Mouse (Mus musculus): ENCODE measurements around the gene Olfr45. TPM values are rescaled to one million over a fixed set of nuclear protein-coding genes. Genes with fewer than 3 reads are reported as not detected.

Gene Olfr45
- polyA plus RNA-seq, 1 experiment from 2014 or later, result not detected

- no peak for ATAC-seq (ENCODE audit: insufficient read depth, low FRiP score)
- WGBS, result 83% methylated on average over 7 of the region's 7 CpGs
- no peak overlapping the region for H3K27ac ChIP-seq (ENCODE audit: low read length)
- no peak overlapping the region for H3K9ac ChIP-seq (ENCODE audit: low read length)
- H3K4me2 ChIP-seq (ENCODE audit: low read depth, low read length), result no peak overlapping the region
- H3K4me3 ChIP-seq (replicated peaks; ENCODE audit: low read length), result no peak overlapping the region
- H3K27me3 ChIP-seq (ENCODE audit: control insufficient read depth, insufficient read depth, low read length), result no peaks in the 10 kb centered on the region
- no peaks in the 10 kb centered on the region for H3K9me3 ChIP-seq (replicated peaks; ENCODE audit: control insufficient read depth, low read length)
- no peaks in the 10 kb centered on the region for H3K36me3 ChIP-seq (ENCODE audit: control insufficient read depth, insufficient read depth, low read length)
- no peaks in the 10 kb centered on the region for H3K4me1 ChIP-seq (ENCODE audit: control insufficient read depth, insufficient read depth, low read length)
Observed at GRCm38 (mm10) chr7:140717155-140718055, 35.7 kb downstream of the Olfr45 start.

GRCm38 (mm10) chr7:140721095-140721494 is 39.3 kb downstream of the Olfr45 start:
- WGBS, result 53% methylated on average over 6 of the region's 6 CpGs
- Histone ChIP-seq H3K4me3 (replicated peaks; ENCODE audit: low read length) (no peak overlapping the region), H3K4me2 (ENCODE audit: low read depth, low read length) (no peak overlapping the region), H3K27me3 (ENCODE audit: control insufficient read depth, insufficient read depth, low read length) (no peaks in the 10 kb centered on the region), H3K9me3 (replicated peaks; ENCODE audit: control insufficient read depth, low read length) (no peaks in the 10 kb centered on the region), H3K4me1 (ENCODE audit: control insufficient read depth, insufficient read depth, low read length) (no peaks in the 10 kb centered on the region), H3K27ac (ENCODE audit: low read length) (no peak overlapping the region), H3K36me3 (ENCODE audit: control insufficient read depth, insufficient read depth, low read length) (no peaks in the 10 kb centered on the region), H3K9ac (ENCODE audit: low read length) (no peak overlapping the region)
- ATAC-seq (ENCODE audit: insufficient read depth, low FRiP score), result no peak

- H3K9me3 ChIP-seq (replicated peaks; ENCODE audit: control insufficient read depth, low read length), result no peaks in the 10 kb centered on the region
- H3K4me3 ChIP-seq (replicated peaks; ENCODE audit: low read length), result no peak overlapping the region
- H3K27me3 ChIP-seq (ENCODE audit: control insufficient read depth, insufficient read depth, low read length), result no peaks in the 10 kb centered on the region
- no peak overlapping the region for H3K4me2 ChIP-seq (ENCODE audit: low read depth, low read length)
- no peaks in the 10 kb centered on the region for H3K36me3 ChIP-seq (ENCODE audit: control insufficient read depth, insufficient read depth, low read length)
- ATAC-seq (ENCODE audit: insufficient read depth, low FRiP score), result no peak
- H3K27ac ChIP-seq (ENCODE audit: low read length), result no peak overlapping the region
- no peak overlapping the region for H3K9ac ChIP-seq (ENCODE audit: low read length)
- no peaks in the 10 kb centered on the region for H3K4me1 ChIP-seq (ENCODE audit: control insufficient read depth, insufficient read depth, low read length)
Observed at GRCm38 (mm10) chr7:140725558-140725957, 43.8 kb downstream of the Olfr45 start.

- H3K27me3 ChIP-seq (ENCODE audit: control insufficient read depth, insufficient read depth, low read length), result no peaks in the 10 kb centered on the region
- no peak overlapping the region for H3K9ac ChIP-seq (ENCODE audit: low read length)
- no peaks in the 10 kb centered on the region for H3K4me1 ChIP-seq (ENCODE audit: control insufficient read depth, insufficient read depth, low read length)
- no peaks in the 10 kb centered on the region for H3K9me3 ChIP-seq (replicated peaks; ENCODE audit: control insufficient read depth, low read length)
- ATAC-seq (ENCODE audit: insufficient read depth, low FRiP score), result no peak
- no peak overlapping the region for H3K4me3 ChIP-seq (replicated peaks; ENCODE audit: low read length)
- no peak overlapping the region for H3K27ac ChIP-seq (ENCODE audit: low read length)
- H3K36me3 ChIP-seq (ENCODE audit: control insufficient read depth, insufficient read depth, low read length), result no peaks in the 10 kb centered on the region
- H3K4me2 ChIP-seq (ENCODE audit: low read depth, low read length), result no peak overlapping the region
- WGBS, result 66% methylated on average over 2 of the region's 2 CpGs
Observed at GRCm38 (mm10) chr7:140733162-140733561, 51.4 kb downstream of the Olfr45 start.

Other genes starting within 250 kb of the Olfr45 start
- not detected in 2 replicates for gene Olfr533, start 218.6 kb upstream of the Olfr45 start, polyA plus RNA-seq (2015; fragmentation: Nextera tagmentation; extraction: Ambion mirVana)
- gene Olfr535, start 197.7 kb upstream of the Olfr45 start, polyA plus RNA-seq (2015; fragmentation: Nextera tagmentation; extraction: Ambion mirVana), result not detected in 2 replicates
- not detected in 2 replicates for gene Olfr536, start 174.6 kb upstream of the Olfr45 start, polyA plus RNA-seq (2015; fragmentation: Nextera tagmentation; extraction: Ambion mirVana)
- gene Olfr538, start 114.1 kb upstream of the Olfr45 start, polyA plus RNA-seq (2015; fragmentation: Nextera tagmentation; extraction: Ambion mirVana), result not detected in 2 replicates
- gene Olfr46, start 80.7 kb upstream of the Olfr45 start, polyA plus RNA-seq (2015; fragmentation: Nextera tagmentation; extraction: Ambion mirVana), result 0.01 and 0.02 TPM in 2 replicates
- gene Olfr61, start 53.0 kb upstream of the Olfr45 start, polyA plus RNA-seq (2015; fragmentation: Nextera tagmentation; extraction: Ambion mirVana), result not detected in 2 replicates
- gene Olfr53, start 35.5 kb upstream of the Olfr45 start, polyA plus RNA-seq (2015; fragmentation: Nextera tagmentation; extraction: Ambion mirVana), result not detected in 2 replicates
- not detected in 2 replicates for gene Olfr539, start 22.0 kb upstream of the Olfr45 start, polyA plus RNA-seq (2015; fragmentation: Nextera tagmentation; extraction: Ambion mirVana)
- gene Olfr541, start 15.3 kb downstream of the Olfr45 start, polyA plus RNA-seq (2015; fragmentation: Nextera tagmentation; extraction: Ambion mirVana), result not detected in 2 replicates
- gene Cyp2e1, start 81.8 kb downstream of the Olfr45 start, polyA plus RNA-seq (2015; fragmentation: Nextera tagmentation; extraction: Ambion mirVana), result not detected in 2 replicates
- gene Syce1, start 105.9 kb downstream of the Olfr45 start, polyA plus RNA-seq (2015; fragmentation: Nextera tagmentation; extraction: Ambion mirVana), result 0.35 TPM in 1 of 2 replicates, not detected in the other
- gene Zfp941, start 140.2 kb downstream of the Olfr45 start, polyA plus RNA-seq (2015; fragmentation: Nextera tagmentation; extraction: Ambion mirVana), result 1.3 and 1.9 TPM in 2 replicates
- 26.7 and 34.7 TPM in 2 replicates for gene Urah, start 153.1 kb downstream of the Olfr45 start, polyA plus RNA-seq (2015; fragmentation: Nextera tagmentation; extraction: Ambion mirVana)
- gene Scgb1c1, start 163.6 kb downstream of the Olfr45 start, polyA plus RNA-seq (2015; fragmentation: Nextera tagmentation; extraction: Ambion mirVana), result not detected in 2 replicates
- 0.08 TPM in 1 of 2 replicates, not detected in the other for gene Odf3, start 165.9 kb downstream of the Olfr45 start, polyA plus RNA-seq (2015; fragmentation: Nextera tagmentation; extraction: Ambion mirVana)
- gene Gm45785, start 174.4 kb downstream of the Olfr45 start, polyA plus RNA-seq (2015; fragmentation: Nextera tagmentation; extraction: Ambion mirVana), result not detected in 2 replicates
- gene Ric8a, start 175.0 kb downstream of the Olfr45 start, polyA plus RNA-seq (2015; fragmentation: Nextera tagmentation; extraction: Ambion mirVana), result 62.5 and 77.8 TPM in 2 replicates
- gene Bet1l, start 175.6 kb downstream of the Olfr45 start, polyA plus RNA-seq (2015; fragmentation: Nextera tagmentation; extraction: Ambion mirVana), result 43.5 and 46.6 TPM in 2 replicates
- 189 and 193 TPM in 2 replicates for gene Psmd13, start 200.0 kb downstream of the Olfr45 start, polyA plus RNA-seq (2015; fragmentation: Nextera tagmentation; extraction: Ambion mirVana)
- gene Sirt3, start 200.4 kb downstream of the Olfr45 start, polyA plus RNA-seq (2015; fragmentation: Nextera tagmentation; extraction: Ambion mirVana), result 24.0 and 27.4 TPM in 2 replicates
- gene Cox8b, start 218.5 kb downstream of the Olfr45 start, polyA plus RNA-seq (2015; fragmentation: Nextera tagmentation; extraction: Ambion mirVana), result 1.3 and 19.4 TPM in 2 replicates
- 9.9 and 10.0 TPM in 2 replicates for gene Nlrp6, start 239.0 kb downstream of the Olfr45 start, polyA plus RNA-seq (2015; fragmentation: Nextera tagmentation; extraction: Ambion mirVana)

Data from stomach, embryonic 16.5 days (tissue).